Mouse (Mus musculus) olfactory bulb, adult 2 months (tissue): ENCODE measurements around the gene Gm8660.
"Not testable (repeated sequence)": the region's sequence is repeated elsewhere in the genome, so short reads cannot be mapped to it uniquely, and the experiment has no call there.

ENCODE experiments used
- CTCF ChIP-seq: fragments of 200-500 bp; IDR thresholded peaks from 2 replicates; pipeline ENCODE4 v1.5.1; 2012; ENCODE audit warnings: low read depth, mild to moderate bottlenecking, low read length, moderate library complexity; ENCODE audit not compliant: insufficient read depth
- POLR2A ChIP-seq: fragments of 200-500 bp; IDR thresholded peaks from 2 replicates; pipeline ENCODE4 v1.6.1; 2012; ENCODE audit warnings: mild to moderate bottlenecking, low read depth, low read length, moderate library complexity; ENCODE audit not compliant: insufficient read depth

GRCm38 (mm10) chr7:22329617-22330016 is 41.2 kb downstream of the Gm8660 start, which contains the start of gene Gm4187:
- not testable (repeated sequence) for TF ChIP-seq POLR2A, CTCF
